Mouse (Mus musculus) spleen, adult 18-20 months (tissue): Measurements from ENCODE around the gene Agpat1.

Experiments used
- DNase-seq, 2 experiments: peaks; one replicate each; pipeline ENCODE4 v3.0.0; 2022; ENCODE audit warnings: mixed read lengths in 2 of 2

Gene Agpat1

DNA sequence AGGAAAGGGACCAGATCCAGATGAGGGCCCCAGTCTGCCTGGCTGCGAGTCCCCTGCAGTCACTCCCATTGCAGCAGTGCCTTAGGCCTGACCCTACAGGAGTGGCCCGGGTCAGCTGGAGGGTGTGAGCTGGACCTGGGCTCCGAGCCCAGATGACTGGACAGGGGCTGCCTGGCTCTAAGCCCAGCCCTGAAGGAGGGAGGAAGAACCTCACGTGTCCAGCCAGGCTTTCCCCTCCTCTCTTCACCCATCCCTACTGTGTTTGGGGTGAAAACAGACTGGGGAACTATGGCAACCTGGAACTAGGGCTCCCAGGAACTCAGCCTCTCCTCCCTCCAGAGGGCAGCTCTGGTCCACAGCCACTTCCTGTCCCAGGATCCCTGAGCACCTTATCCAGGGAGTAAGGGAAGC lies 51.5 kb downstream of the Agpat1 start:
- DNase-seq: peak in 1 of 2 experiments; percentile 40

DNA sequence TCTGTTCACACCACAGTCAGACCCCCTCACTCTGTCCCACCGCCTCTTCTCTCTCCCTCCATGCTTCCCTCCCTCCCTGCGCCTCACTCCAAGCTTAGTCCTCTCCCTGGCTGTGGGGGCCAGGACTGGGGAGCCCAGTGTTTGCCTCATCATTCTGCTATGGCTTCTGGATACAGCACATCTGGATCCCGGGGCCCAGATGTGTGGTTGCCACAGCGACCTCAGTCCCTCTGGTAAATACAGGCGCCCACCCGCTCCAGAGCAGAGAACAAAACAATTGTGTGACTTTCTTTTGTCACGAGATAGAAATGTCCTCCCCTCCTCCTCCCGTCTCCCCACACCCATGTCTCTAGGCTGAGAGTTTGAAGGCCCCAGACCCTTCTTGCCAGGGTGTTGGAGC lies 52.6 kb downstream of the Agpat1 start:
- DNase-seq: no peak

DNA sequence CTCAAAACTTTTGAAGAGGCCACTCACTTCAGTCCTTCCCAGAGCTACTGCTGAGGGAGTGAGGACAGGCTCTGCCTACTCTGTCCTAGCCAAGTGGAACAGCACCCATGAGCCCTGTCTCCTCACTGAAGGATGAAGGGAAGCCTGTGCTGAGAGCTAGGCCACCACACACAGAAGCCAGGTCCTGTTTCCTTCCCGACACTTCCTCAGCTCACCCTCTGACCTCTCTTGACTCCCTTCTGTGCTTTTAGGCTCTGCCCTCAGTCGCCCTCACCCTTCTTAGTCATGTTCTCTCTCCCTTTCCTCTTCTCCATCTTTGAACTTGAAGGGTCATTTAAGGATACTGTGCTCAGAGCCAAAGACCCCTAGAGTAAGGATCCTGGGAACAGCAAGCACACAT lies 53.2 kb downstream of the Agpat1 start:
- DNase-seq: no peak

DNA sequence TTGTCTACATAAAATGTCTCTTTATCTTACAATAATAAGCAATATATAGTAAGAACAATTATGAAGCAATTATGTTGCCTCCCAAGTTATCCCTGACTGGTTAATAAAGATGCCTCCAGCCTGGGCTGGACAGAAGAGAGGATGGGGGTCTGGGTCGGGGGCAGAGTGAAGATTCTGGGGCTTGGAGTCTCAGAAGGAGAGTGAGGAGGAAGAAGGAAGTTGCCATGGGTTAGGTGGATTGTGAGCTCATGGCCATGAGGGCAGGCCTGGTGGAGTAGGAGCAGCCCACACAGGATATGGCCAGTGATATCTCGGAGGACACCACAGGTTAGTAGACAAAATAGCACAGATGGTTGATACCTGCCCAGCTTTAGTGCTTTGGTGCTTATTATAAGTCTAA lies 54.1 kb downstream of the Agpat1 start:
- no peak for DNase-seq

DNA sequence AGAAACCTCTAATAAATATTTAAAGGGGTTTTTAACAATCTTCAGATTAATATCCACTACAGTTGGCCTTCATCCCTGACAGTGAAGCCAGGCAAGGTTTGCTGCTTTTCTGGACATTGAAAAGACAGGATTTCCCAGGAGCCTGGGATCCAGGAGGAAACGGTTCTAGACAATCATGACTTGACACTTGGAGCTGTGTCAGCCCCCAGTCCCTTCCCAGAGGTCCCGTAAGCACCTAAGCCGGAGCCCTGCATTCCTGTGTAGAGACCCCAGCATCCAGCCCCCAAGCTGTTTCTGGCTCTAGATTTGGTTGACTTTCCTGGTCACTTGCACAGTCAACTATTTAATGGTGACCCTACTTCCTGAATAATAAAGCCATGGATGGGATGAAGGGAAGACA lies 54.5 kb downstream of the Agpat1 start:
- DNase-seq: no peak

DNA sequence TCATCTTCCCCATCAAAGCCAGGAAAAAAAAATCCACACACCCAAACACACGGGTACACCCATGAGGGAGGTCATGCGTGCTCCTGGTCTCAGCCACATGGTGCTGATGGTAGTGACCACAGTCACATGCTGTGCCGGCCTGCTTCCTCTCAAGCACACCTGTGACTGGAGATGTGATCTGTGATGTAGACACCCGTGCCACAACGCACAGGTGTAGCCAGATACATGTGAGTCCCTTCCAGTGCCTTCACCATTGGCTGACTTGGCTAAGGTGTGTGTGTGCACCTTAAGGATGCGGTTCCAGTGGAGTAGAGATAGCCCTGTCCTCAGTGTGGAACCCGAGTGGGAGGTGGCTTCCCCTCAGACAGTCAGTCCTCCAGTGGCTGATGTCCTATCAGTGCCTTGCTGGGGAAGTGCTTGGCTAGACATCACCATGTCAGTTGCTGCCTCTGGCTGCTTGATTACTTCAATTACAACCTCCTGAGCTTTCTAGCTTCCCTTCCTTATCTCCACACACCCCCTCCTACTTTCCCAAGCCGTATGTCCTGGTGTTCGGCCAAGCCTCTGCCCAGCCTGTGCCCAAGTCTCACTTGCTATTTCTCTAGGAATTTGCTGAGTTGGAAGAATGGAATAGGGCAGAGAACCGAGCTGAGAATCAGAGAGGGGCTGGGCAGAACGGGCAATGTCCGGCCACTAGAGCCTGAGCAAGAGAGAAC lies 55.3 kb downstream of the Agpat1 start:
- DNase-seq: no peak

DNA sequence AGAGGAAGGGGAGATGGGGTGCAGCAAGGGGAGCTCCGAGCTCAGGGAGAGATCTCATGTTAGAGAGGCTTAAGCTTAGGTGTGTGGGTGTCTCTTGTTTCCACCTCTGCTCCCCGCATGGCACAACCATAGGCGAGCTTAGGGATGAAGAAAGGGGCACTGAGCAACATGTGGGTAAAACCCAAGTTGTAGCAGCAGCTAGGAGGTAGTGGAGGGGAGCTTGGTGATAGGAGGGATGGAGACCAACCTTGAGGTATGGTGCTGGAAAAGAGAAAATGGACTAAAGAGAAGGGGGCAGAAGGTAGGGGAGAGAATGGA lies 55.8 kb downstream of the Agpat1 start:
- no peak for DNase-seq

DNA sequence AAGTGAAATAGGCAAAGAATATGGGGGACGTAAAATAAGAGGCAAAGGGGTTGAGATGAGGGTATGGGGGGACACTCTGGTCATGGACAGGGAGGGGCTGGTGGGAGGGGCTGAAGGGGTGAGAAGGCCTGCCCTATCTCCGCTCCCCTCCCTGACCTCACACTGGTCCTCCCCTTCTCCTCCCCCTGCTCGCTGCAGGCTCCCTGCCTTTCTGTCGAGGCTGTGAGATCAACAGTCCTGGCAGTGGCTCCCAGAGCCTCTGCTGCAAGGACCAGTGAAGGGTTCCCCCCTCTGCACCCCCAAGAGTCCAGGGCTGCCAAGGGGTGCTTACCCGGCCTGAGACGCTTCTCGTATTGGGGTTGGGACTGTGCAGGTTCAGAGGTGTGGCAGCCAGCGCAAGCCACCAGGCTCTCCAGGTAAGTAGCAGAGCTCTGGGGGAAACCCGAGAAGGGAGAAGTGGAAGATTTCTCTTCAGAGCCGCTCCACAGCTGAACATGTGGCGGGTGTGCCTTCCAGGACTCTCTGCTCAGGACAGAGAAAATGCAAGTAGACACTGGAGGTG lies 56.3 kb downstream of the Agpat1 start:
- no peak for DNase-seq

DNA sequence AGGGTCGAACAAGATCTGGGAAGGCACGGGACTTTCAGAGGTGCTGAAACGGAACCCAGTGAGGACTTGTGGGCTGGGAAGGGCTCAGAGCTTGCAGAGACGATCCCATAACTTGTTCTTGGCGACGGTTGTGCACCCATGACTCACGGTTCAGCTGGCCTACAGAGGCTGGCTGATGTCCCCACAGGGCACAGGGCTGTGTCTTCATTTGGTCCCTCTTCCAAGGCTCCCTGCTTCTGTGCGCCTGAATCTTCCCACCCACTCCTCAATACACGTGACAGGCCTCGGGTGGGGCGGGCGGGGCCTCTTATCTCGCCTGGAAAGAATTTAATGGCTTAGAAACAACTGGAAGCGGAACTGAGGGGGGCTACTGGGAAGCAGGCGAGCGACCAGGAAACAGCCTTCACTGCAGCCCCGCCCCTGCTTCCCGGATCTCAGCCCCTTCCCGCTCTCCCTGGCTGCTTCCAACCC lies 57.1 kb downstream of the Agpat1 start:
- DNase-seq: no peak

DNA sequence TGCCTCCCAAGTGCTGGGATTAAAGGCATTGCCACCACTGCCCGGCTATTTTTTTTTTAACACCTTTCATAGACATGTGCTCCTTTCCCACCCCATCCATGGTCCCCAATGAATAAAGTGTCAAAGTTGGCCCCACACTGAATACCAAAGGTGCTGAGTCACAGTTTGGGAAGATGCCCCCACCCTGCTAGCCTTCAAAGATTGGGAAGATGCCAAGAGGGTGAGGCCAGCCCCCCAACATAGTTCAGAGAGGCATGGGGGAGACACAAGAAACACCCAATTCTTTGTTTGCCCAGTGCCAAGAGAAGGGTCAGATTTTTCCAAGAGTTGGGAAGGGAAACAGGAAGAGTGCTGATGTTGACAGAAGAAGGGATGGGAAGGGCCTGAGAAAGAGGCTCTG lies 58.4 kb downstream of the Agpat1 start:
- no peak for DNase-seq

DNA sequence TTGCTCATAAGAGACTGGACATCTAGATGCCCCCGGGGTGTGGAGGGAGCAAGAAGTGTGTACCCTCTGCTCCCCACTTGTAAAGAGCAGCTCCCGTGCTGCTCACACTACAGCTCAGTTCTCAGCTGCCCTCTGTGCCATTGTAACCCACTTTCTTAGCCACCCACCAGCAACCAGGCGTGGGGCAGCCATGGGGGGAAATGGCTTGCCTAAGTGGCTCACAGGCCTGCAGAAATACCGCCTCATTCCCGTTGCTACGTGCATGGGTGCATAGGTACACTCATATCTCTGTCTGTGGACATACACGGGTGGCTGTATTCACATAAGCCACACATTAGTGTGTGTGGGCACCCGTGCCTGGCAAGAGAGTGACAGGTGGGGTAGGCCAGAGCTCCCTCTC lies 58.9 kb downstream of the Agpat1 start:
- DNase-seq: no peak
